Mouse (Mus musculus) brain, embryonic 14.5 days (tissue): Measurements from ENCODE around the gene Rab19. TPM values are rescaled to one million over a fixed set of nuclear protein-coding genes. Genes with fewer than 3 reads are reported as not detected.
A peak's percentile ranks its signal among the peaks of the same experiment; 100 is the strongest.
"Not testable (repeated sequence)": the region's sequence is repeated elsewhere in the genome, so short reads cannot be mapped to it uniquely, and the experiment has no call there.

Experiments used
- DNase-seq: peaks from one replicate; pipeline ENCODE4 v3.0.0-alpha.2; 2011; ENCODE audit warnings: low read depth
- CTCF ChIP-seq: fragments of 200-500 bp; IDR thresholded peaks from 2 replicates; pipeline ENCODE4 v1.5.1; 2012; ENCODE audit warnings: inconsistent platforms, mild to moderate bottlenecking, moderate library complexity, borderline replicate concordance; ENCODE audit not compliant: insufficient read depth, insufficient read length; ENCODE audit errors: extremely low read depth
- POLR2A ChIP-seq: fragments of 200-500 bp; IDR thresholded peaks from 2 replicates; pipeline ENCODE4 v1.6.1; 2012; ENCODE audit warnings: mild to moderate bottlenecking, inconsistent platforms, borderline replicate concordance; ENCODE audit not compliant: poor library complexity, insufficient read depth, insufficient read length, severe bottlenecking; ENCODE audit errors: extremely low read depth
- polyA plus RNA-seq: library from polyadenylated mRNA; depleted of rRNA; stranded (reverse); fragments of >200 nt; gene quantifications from 2 replicates; pipeline ENCODE4 v1.2.3, GENCODE M21; 2012; rRNA removed

Rab19 gene
- polyA plus RNA-seq, 1 experiment = 0.14 TPM

DNA sequence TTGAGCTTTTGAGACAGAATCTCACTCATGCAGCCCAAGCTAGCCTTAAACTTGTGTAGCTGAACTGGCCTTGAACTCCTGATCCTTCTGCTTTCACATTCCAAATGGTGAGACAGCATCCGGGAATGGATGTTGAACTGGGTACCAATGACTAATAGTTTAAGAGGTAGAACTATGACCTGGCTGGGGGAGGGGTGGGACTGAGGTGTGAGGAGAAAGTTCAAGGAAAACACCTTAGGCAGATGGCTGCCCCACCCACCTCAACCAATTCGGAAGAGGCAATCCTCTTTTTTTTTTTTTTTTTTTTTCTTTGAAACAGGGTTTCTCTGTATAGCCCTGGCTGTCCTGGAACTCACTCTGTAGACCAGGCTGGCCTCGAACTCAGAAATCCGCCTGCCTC, 45.8 kb downstream of the Rab19 start:
- no peak for DNase-seq

GRCm38 (mm10) chr6:39427276-39428003, 46.5 kb downstream of the Rab19 start:
- TF ChIP-seq POLR2A (no peak), CTCF (no peak)
- no peak for DNase-seq

More for the DNA sequence above, 45.8 kb downstream of the Rab19 start:
- no peak for TF ChIP-seq POLR2A

DNA sequence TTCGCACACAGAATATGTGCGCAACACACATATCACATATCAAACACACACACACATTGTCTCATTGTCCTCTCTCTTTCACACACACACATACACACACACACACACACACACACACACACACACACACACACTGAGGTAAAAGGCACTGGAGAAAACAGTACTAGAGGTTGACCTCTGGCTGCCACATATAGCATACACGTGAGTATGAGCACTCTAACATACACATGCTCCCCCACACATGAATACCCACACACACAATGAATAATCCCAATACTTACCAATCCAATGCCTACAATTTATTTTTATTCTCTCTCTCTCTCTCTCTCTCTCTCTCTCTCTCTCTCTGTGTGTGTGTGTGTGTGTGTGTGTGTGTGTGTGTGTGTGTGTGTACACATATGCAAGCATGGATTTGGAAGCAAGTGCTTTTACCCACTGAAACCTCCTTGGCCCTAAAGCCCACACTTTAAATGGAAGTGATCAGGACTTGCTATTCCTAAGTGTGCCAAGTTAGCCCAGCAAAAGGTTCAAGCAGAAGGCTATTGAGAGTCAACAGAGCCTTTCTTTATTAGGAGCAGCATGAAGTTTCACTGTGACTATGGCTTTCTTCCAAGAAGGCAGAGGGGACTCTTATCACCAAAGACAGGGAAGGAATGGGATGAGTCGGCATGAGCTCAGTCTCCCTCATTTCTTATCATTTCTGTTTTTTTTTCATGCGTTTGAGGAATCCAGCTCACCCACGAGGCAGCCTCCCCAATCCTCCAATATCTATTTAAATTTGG, 48.2 kb downstream of the Rab19 start:
- no peak for TF ChIP-seq CTCF
- TF ChIP-seq POLR2A = no peak
- no peak for DNase-seq

GRCm38 (mm10) chr6:39430722-39431121, 49.7 kb downstream of the Rab19 start:
- no peak for DNase-seq

DNA sequence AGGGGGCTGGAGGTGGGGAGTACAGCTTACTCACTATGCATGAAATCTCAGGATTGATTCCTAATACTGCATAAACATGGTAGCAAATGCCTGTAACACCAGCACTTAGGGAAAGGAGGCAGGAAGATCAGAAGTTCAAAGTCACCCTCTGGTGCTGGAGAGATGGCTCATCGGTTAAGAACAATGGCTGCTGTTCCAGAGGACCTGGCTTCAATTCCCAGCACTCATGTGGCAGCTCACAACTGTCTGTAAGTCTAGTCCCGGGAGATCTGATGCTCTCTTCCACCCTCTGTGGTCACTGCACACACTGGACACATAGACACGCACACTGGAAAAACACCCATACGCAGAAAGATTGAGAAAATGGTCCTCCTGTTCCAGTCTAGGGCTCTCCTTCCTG, 52.2 kb downstream of the Rab19 start:
- no peak for TF ChIP-seq CTCF
- no peak for TF ChIP-seq POLR2A
- no peak for DNase-seq

More at GRCm38 (mm10) chr6:39430722-39431121, 49.7 kb downstream of the Rab19 start:
- TF ChIP-seq CTCF (no peak), POLR2A (no peak)

DNA sequence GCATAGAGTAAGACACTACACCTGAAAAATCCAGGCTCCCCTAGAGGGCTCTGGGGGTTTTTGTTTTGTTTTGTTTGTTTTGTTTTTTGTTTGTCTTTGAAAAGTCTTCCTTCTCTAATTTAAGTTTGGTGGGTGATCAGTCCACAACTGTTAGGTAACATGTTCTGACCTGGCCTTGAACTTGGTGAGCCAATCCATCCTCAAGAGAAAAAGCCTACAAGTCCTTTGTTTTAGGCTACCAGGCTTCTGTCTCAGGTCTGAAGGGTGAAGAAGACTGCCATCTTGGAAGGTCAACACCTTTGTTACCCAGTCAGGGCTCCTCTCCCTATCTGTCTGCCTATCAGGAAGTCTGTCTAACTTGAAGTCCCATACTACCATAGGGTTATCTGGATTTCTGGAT, 52.7 kb downstream of the Rab19 start:
- no peak for TF ChIP-seq POLR2A
- no peak for TF ChIP-seq CTCF
- no peak for DNase-seq

DNA sequence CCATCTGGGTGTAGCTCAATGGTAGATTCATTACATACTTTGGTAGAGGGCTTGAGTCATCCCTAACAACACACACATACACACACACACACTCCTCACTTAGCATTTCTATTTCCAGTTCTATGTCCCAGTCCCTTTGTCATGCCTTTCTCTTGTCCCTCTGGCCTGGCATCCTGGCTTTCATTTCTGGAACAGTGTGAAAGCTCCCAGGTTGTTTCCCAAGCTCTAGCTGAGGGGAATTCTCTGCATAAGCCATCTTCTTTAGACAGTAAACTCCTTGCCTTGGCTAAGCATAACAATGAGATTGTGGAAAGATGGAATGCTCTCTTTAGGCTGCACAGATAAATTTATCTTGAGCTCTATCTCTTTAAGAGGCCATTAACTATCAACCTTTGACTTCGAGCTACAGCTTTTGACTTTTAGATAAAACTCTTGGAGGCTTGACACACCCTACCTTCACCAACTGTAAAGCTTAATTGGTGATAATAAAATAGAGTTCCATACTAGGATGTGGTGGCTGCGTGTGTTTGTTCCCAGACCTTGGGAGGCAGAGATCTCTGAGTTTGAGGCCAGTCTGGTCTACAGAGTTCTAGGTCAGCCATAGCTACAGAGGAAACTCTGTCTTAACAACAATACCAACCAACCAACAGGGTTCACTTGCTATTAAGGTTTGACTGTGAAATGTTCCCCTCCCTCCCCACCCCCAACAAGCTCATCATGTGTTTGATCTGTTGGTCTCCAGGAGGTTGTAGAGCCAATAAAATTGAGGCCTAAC, 53.3 kb downstream of the Rab19 start:
- DNase-seq = no peak
- TF ChIP-seq POLR2A = no peak
- TF ChIP-seq CTCF = no peak

- no peak for TF ChIP-seq CTCF
- no peak for TF ChIP-seq POLR2A
- peak; percentile 74 for DNase-seq
These were observed 54.0 kb downstream of the Rab19 start for GRCm38 (mm10) chr6:39434886-39435492.

- TF ChIP-seq POLR2A (no peak), CTCF (no peak)
- DNase-seq = no peak
These were observed 54.9 kb downstream of the Rab19 start for GRCm38 (mm10) chr6:39435875-39436274.

DNA sequence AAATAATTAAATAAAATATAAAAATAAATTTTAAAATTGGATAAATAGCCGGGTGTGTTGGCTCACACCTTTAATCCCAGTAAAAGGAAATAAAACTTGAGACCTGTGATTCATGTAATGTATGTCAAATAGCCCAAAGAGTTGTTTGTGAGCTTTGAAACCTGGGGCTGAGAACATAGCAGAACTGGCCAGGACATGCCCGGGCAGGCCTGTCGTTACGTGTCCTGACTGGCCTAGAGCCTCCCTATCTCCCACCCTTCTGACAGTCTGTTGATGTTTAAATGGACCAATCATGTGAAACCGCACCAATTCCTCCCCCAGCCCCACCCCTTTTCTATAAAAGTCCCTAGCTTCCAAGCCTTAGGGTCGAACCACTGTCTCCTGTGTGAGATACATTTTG, 56.5 kb downstream of the Rab19 start:
- not testable (repeated sequence) for DNase-seq

Other genes starting within 250 kb of the Rab19 start
- 7.1 and 9.6 TPM in 2 replicates for gene Kdm7a, start 174.4 kb upstream of the Rab19 start, polyA plus RNA-seq
- gene Slc37a3, start 3.5 kb upstream of the Rab19 start, polyA plus RNA-seq = 37.5 and 42.7 TPM in 2 replicates
- 159 and 185 TPM in 2 replicates for gene Mkrn1, start 39.3 kb downstream of the Rab19 start, polyA plus RNA-seq
- gene Dennd2a, start 176.7 kb downstream of the Rab19 start, polyA plus RNA-seq = 37.7 and 44.3 TPM in 2 replicates
- gene Adck2, start 192.7 kb downstream of the Rab19 start, polyA plus RNA-seq = 16.5 and 23.3 TPM in 2 replicates
- gene Gm42420, start 204.6 kb downstream of the Rab19 start, polyA plus RNA-seq = 1.3 and 2.0 TPM in 2 replicates
- 188 and 313 TPM in 2 replicates for gene Ndufb2, start 211.4 kb downstream of the Rab19 start, polyA plus RNA-seq